Mouse (Mus musculus) lung, postnatal 0 days (tissue): ENCODE data around the gene Runx2. TPM values are rescaled to one million over a fixed set of nuclear protein-coding genes. Genes with fewer than 3 reads are reported as not detected.

ENCODE experiments used
- ATAC-seq: fragments of 200-750 bp; cut with Nextera tagmentation; 2 replicates; pipeline ENCODE4 v1.8.0; 2017; ENCODE audit warnings: moderate library complexity
- DNase-seq: peaks from one replicate; pipeline ENCODE4 v3.0.0-alpha.2; 2016; ENCODE audit warnings: low spot score
- H3K27ac ChIP-seq: fragments of 300-500 bp; sonication (generic); 2 replicates; pipeline ENCODE4 v1.5.1; 2014; ENCODE audit warnings: antibody characterized with exemption, mild to moderate bottlenecking, low read length, mixed read lengths
- H3K27me3 ChIP-seq: fragments of 300-500 bp; sonication (generic); replicated peaks from 2 replicates; pipeline ENCODE4 v1.6.1; 2014; ENCODE audit warnings: low read length, mixed read lengths; ENCODE audit not compliant: insufficient read depth
- H3K36me3 ChIP-seq: fragments of 300-500 bp; sonication (generic); 2 replicates; pipeline ENCODE4 v1.6.1; 2014; ENCODE audit warnings: low read length, mixed read lengths; ENCODE audit not compliant: insufficient read depth
- H3K4me1 ChIP-seq: fragments of 300-500 bp; sonication (generic); 2 replicates; pipeline ENCODE4 v1.6.1; 2014; ENCODE audit warnings: antibody characterized with exemption, low read depth, low read length, mixed read lengths; ENCODE audit not compliant: insufficient read depth
- H3K4me2 ChIP-seq: fragments of 300-500 bp; sonication (generic); replicated peaks from 2 replicates; pipeline ENCODE4 v1.6.1; 2014; ENCODE audit warnings: low read depth, mild to moderate bottlenecking, low read length, moderate library complexity, mixed read lengths
- H3K4me3 ChIP-seq: fragments of 300-500 bp; sonication (generic); 2 replicates; pipeline ENCODE4 v1.5.1; 2014; ENCODE audit warnings: low read depth, low read length
- H3K9ac ChIP-seq: fragments of 300-500 bp; sonication (generic); replicated peaks from 2 replicates; pipeline ENCODE4 v1.6.1; 2014; ENCODE audit warnings: low read depth, mild to moderate bottlenecking
- H3K9me3 ChIP-seq: fragments of 300-500 bp; sonication (generic); 2 replicates; pipeline ENCODE4 v1.6.1; 2016; ENCODE audit warnings: low read length, mixed read lengths
- CTCF ChIP-seq: IDR thresholded peaks from 2 replicates; pipeline ENCODE4 v1.5.1; 2016; ENCODE audit warnings: antibody characterized with exemption, mild to moderate bottlenecking
- EP300 ChIP-seq: IDR thresholded peaks from 2 replicates; pipeline ENCODE4 v1.6.1; 2016; ENCODE audit warnings: antibody characterized with exemption, mild to moderate bottlenecking, control low read depth
- WGBS: fragments of 180-500 bp; shearing (Covaris S2); extraction: QIAGEN DNeasy Blood & Tissue Kit; methylation state at CpG from one replicate; pipeline ENCODE4 v1.1.7; 2014; 5-methylcytosine and 5-hydroxymethylcytosine counted together
- polyA plus RNA-seq: library from polyadenylated mRNA; unstranded; fragments of >200 nt; fragmentation: Nextera tagmentation; extraction: Ambion mirVana; gene quantifications from 2 replicates; pipeline ENCODE4 v1.2.1, GENCODE M21; 2015

Runx2 gene
- polyA plus RNA-seq, 1 experiment from 2014 or later, result 1.1 TPM

GRCm38 (mm10) chr17:44652054-44652453 lies 162.5 kb downstream of the Runx2 start:
- WGBS, result 92% methylated on average over 7 of the region's 7 CpGs
- no peak for ATAC-seq

DNA sequence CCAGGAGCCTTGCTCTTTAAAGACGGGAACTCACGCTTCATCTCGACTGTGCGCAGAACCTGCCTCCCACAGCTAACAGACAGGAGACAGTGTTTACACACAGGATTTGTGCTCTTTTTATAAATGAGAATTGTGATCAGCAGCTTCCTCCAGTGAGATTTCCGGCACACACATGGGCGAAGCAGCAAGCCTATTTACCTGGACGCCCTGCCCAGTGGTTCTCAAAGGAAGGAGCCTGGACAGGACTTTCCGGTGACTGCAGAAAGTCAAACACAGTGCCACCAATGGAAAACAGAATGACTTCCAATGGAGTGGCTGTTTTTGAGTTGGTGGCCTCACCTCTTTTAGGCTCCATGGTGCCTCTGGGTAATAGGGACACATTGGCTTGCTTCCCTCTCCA lies 163.0 kb downstream of the Runx2 start:
- ATAC-seq, result no peak
- no peaks in the 10 kb centered on the region for H3K36me3 ChIP-seq
- H3K27ac ChIP-seq, result no peak overlapping the region
- no peak overlapping the region for H3K4me2 ChIP-seq
- DNase-seq, result no peak
- no peaks in the 10 kb centered on the region for H3K4me1 ChIP-seq
- TF ChIP-seq EP300 (no peak), CTCF (no peak)
- 60% methylated on average over 8 of the region's 8 CpGs for WGBS
- no peaks in the 10 kb centered on the region for H3K9me3 ChIP-seq
- H3K4me3 ChIP-seq, result no peak overlapping the region
- no peaks in the 10 kb centered on the region for H3K27me3 ChIP-seq
- H3K9ac ChIP-seq, result no peak overlapping the region

More at GRCm38 (mm10) chr17:44652054-44652453, 162.5 kb downstream of the Runx2 start:
- no peaks in the 10 kb centered on the region for H3K4me1 ChIP-seq
- TF ChIP-seq CTCF (no peak), EP300 (no peak)
- no peak overlapping the region for H3K27ac ChIP-seq
- H3K36me3 ChIP-seq, result no peaks in the 10 kb centered on the region
- no peaks in the 10 kb centered on the region for H3K27me3 ChIP-seq
- no peak for DNase-seq
- no peaks in the 10 kb centered on the region for H3K9me3 ChIP-seq
- no peak overlapping the region for H3K4me3 ChIP-seq
- no peak overlapping the region for H3K4me2 ChIP-seq
- no peak overlapping the region for H3K9ac ChIP-seq

GRCm38 (mm10) chr17:44650431-44650830 lies 164.2 kb downstream of the Runx2 start:
- H3K27me3 ChIP-seq, result no peaks in the 10 kb centered on the region
- H3K9ac ChIP-seq, result no peak overlapping the region
- H3K9me3 ChIP-seq, result no peaks in the 10 kb centered on the region
- WGBS, result 72% methylated on average over 2 of the region's 2 CpGs
- no peak for ATAC-seq
- no peak overlapping the region for H3K4me2 ChIP-seq
- no peaks in the 10 kb centered on the region for H3K36me3 ChIP-seq
- TF ChIP-seq CTCF, result no peak
- TF ChIP-seq EP300, result no peak
- no peaks in the 10 kb centered on the region for H3K4me1 ChIP-seq
- H3K4me3 ChIP-seq, result no peak overlapping the region
- no peak for DNase-seq
- H3K27ac ChIP-seq, result no peak overlapping the region

DNA sequence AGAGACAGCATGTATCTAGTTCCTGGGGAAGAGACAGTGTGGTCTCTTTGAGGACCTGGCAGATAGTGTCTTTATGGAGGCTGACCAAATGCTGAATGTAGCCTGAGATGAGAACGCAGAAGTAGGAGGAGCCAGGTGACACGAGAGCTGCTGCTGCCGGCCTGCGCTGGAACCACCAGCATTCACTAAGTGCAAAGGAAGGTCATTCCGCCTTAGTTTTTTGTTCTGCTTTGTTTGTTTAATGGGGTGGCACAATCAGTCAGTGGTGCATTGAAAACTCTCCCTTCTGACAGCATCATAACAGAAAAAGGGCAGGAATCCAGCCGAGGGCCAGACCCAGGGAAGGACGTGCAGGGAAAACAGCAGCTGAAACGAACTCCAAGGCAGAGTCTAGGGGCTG lies 165.5 kb downstream of the Runx2 start:
- no peaks in the 10 kb centered on the region for H3K9me3 ChIP-seq
- H3K4me1 ChIP-seq, result no peaks in the 10 kb centered on the region
- H3K4me3 ChIP-seq, result no peak overlapping the region
- WGBS, result 16% methylated on average over 8 of the region's 8 CpGs
- DNase-seq (peak; percentile 10), ATAC-seq (no peak)
- no peak overlapping the region for H3K27ac ChIP-seq
- no peak for TF ChIP-seq EP300
- TF ChIP-seq CTCF, result no peak
- no peaks in the 10 kb centered on the region for H3K36me3 ChIP-seq
- no peak overlapping the region for H3K9ac ChIP-seq
- no peaks in the 10 kb centered on the region for H3K27me3 ChIP-seq
- no peak overlapping the region for H3K4me2 ChIP-seq

DNA sequence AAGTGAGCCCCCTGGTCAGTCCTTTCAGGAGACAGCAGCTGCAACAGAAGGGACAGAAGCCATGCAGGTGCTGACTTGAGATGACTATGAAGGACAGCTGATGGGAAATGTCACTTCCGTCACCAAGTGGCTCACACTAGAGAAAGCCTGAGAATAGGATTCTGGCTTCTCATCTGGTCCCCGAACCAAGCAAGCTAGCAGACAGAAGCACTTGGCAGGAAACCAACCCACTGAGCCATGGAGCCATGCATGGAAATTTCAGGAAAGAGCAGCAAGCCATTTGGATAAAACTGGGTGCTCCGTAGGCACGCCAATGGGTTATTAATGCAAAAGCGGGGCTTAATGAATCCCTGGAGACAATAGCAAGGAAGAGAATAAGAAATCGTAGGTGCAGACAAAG lies 166.7 kb downstream of the Runx2 start:
- H3K4me1 ChIP-seq, result no peaks in the 10 kb centered on the region
- no peak overlapping the region for H3K9ac ChIP-seq
- no peaks in the 10 kb centered on the region for H3K9me3 ChIP-seq
- ATAC-seq (no peak), DNase-seq (no peak)
- no peak for TF ChIP-seq EP300
- TF ChIP-seq CTCF, result no peak
- H3K27me3 ChIP-seq, result no peaks in the 10 kb centered on the region
- no peaks in the 10 kb centered on the region for H3K36me3 ChIP-seq
- H3K4me3 ChIP-seq, result no peak overlapping the region
- H3K4me2 ChIP-seq, result no peak overlapping the region
- WGBS, result 88% methylated on average over 6 of the region's 6 CpGs
- no peak overlapping the region for H3K27ac ChIP-seq

DNA sequence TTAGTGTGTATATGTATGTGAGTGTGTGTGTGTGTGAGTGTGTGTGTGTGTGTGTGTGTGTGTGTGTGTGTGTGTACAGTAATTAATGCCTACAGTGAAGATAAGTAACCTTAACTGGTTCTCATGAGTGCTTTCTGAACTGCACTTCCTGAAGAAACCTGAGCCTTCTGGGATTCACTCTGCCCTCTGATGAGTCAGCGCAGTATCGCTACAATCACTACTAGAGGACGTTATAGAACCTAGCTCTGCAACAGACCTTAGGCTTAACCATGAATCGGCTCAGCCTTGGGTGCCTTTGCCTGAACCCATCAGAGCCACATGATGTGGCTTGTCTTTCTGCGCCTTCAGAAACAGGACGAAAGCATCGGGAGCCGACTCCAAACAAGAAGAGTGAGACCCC lies 169.5 kb downstream of the Runx2 start:
- no peak overlapping the region for H3K4me3 ChIP-seq
- DNase-seq, result no peak
- no peak overlapping the region for H3K27ac ChIP-seq
- H3K27me3 ChIP-seq, result no peaks in the 10 kb centered on the region
- TF ChIP-seq CTCF (no peak), EP300 (no peak)
- no peak overlapping the region for H3K4me2 ChIP-seq
- WGBS, result 80% methylated on average over 8 of the region's 8 CpGs
- H3K36me3 ChIP-seq, result no peaks in the 10 kb centered on the region
- H3K4me1 ChIP-seq, result no peaks in the 10 kb centered on the region
- ATAC-seq, result no peak
- H3K9me3 ChIP-seq, result no peaks in the 10 kb centered on the region
- H3K9ac ChIP-seq, result no peak overlapping the region

GRCm38 (mm10) chr17:44643260-44643659 lies 171.3 kb downstream of the Runx2 start:
- Histone ChIP-seq H3K27me3 (no peaks in the 10 kb centered on the region), H3K9ac (no peak overlapping the region), H3K4me2 (no peak overlapping the region), H3K4me1 (no peaks in the 10 kb centered on the region), H3K36me3 (no peaks in the 10 kb centered on the region), H3K27ac (no peak overlapping the region), H3K9me3 (no peaks in the 10 kb centered on the region), H3K4me3 (no peak overlapping the region)
- ATAC-seq (peak; percentile 61), DNase-seq (peak; percentile 24)
- no peak for TF ChIP-seq EP300
- TF ChIP-seq CTCF, result no peak
- WGBS, result 75% methylated on average over 6 of the region's 6 CpGs
